Mouse (Mus musculus) neural tube, embryonic 12.5 days (tissue): ENCODE data around the gene Hoxc6. TPM values are rescaled to one million over a fixed set of nuclear protein-coding genes. Genes with fewer than 3 reads are reported as not detected.

ENCODE experiments used
- ATAC-seq: fragments of 200-750 bp; cut with Nextera tagmentation; 2 replicates; pipeline ENCODE4 v1.8.0; 2017; ENCODE audit warnings: low read depth, mild to moderate bottlenecking, moderate TSS enrichment, moderate library complexity; ENCODE audit not compliant: low FRiP score
- H3K27ac ChIP-seq: fragments of 300-500 bp; sonication (generic); 2 replicates; pipeline ENCODE4 v1.5.1; 2016
- H3K27me3 ChIP-seq: fragments of 300-500 bp; sonication (generic); replicated peaks from 2 replicates; pipeline ENCODE4 v1.6.1; 2016; ENCODE audit warnings: mild to moderate bottlenecking
- H3K36me3 ChIP-seq: fragments of 300-500 bp; sonication (generic); 2 replicates; pipeline ENCODE4 v1.6.1; 2016; ENCODE audit warnings: mild to moderate bottlenecking
- H3K4me1 ChIP-seq: fragments of 300-500 bp; sonication (generic); 2 replicates; pipeline ENCODE4 v1.6.1; 2016
- H3K4me2 ChIP-seq: fragments of 300-500 bp; sonication (generic); replicated peaks from 2 replicates; pipeline ENCODE4 v1.6.1; 2016; ENCODE audit warnings: mild to moderate bottlenecking
- H3K4me3 ChIP-seq: fragments of 300-500 bp; sonication (generic); 2 replicates; pipeline ENCODE4 v1.5.1; 2016
- H3K9ac ChIP-seq: fragments of 300-500 bp; sonication (generic); 2 replicates; pipeline ENCODE4 v1.6.1; 2016; ENCODE audit warnings: mild to moderate bottlenecking
- H3K9me3 ChIP-seq: fragments of 300-500 bp; sonication (generic); 2 replicates; pipeline ENCODE4 v1.6.1; 2016; ENCODE audit warnings: mild to moderate bottlenecking
- WGBS: fragments of 180-500 bp; shearing (Covaris S2); methylation state at CpG from one replicate; pipeline ENCODE4 v1.1.7; 2016; 5-methylcytosine and 5-hydroxymethylcytosine counted together
- polyA plus RNA-seq: library from polyadenylated mRNA; unstranded; fragments of >200 nt; fragmentation: Nextera tagmentation; extraction: Ambion mirVana; gene quantifications from 2 replicates; pipeline ENCODE4 v1.2.1, GENCODE M21; 2016

Hoxc6 gene
- polyA plus RNA-seq, 1 experiment from 2014 or later = 77.1 TPM

GRCm38 (mm10) chr15:102981379-102982288 is 16.4 kb upstream of the Hoxc6 start:
- Histone ChIP-seq H3K4me1 (peaks cover 25% of the 10 kb centered on the region), H3K27ac (peak overlapping the region; percentile 95), H3K9me3 (no peaks in the 10 kb centered on the region), H3K36me3 (peaks cover 4% of the 10 kb centered on the region; the same call in 1 of the 2 replicates), H3K4me2 (peak overlapping the region; percentile 86), H3K27me3 (peaks cover 42% of the 10 kb centered on the region), H3K9ac (peak overlapping the region; percentile 100), H3K4me3 (peak overlapping the region; percentile 92)
- ATAC-seq = 0 out of 2 replicates have a peak, but pooled peaks have one; percentile 11
- WGBS = under 1% methylated on average over 88 of the region's 88 CpGs

GRCm38 (mm10) chr15:102983716-102984115 is 14.3 kb upstream of the Hoxc6 start:
- ATAC-seq = no peak
- peak overlapping the region; percentile 92 for H3K4me3 ChIP-seq
- H3K36me3 ChIP-seq = peaks cover 4% of the 10 kb centered on the region; the same call in 1 of the 2 replicates
- H3K4me2 ChIP-seq = peak overlapping the region; percentile 86
- peaks cover 35% of the 10 kb centered on the region for H3K27me3 ChIP-seq
- peak overlapping the region; percentile 100 for H3K9ac ChIP-seq
- H3K27ac ChIP-seq = peak overlapping the region; percentile 72
- WGBS = 3% methylated on average over 12 of the region's 12 CpGs
- no peaks in the 10 kb centered on the region for H3K9me3 ChIP-seq
- peaks cover 35% of the 10 kb centered on the region for H3K4me1 ChIP-seq

GRCm38 (mm10) chr15:102984521-102984920 is 13.5 kb upstream of the Hoxc6 start:
- Histone ChIP-seq H3K4me1 (peaks cover 43% of the 10 kb centered on the region), H3K4me3 (peak overlapping the region; percentile 92), H3K4me2 (peak overlapping the region; percentile 86), H3K9me3 (no peaks in the 10 kb centered on the region), H3K27me3 (peaks cover 35% of the 10 kb centered on the region), H3K27ac (peak overlapping the region; percentile 68; the same call in 1 of the 2 replicates), H3K9ac (peak overlapping the region; percentile 100), H3K36me3 (peaks cover 4% of the 10 kb centered on the region; the same call in 1 of the 2 replicates)
- 2% methylated on average over 10 of the region's 10 CpGs for WGBS
- ATAC-seq = no peak

GRCm38 (mm10) chr15:102984925-102985324 is 13.1 kb upstream of the Hoxc6 start:
- peaks cover 4% of the 10 kb centered on the region; the same call in 1 of the 2 replicates for H3K36me3 ChIP-seq
- H3K4me3 ChIP-seq = peak overlapping the region; percentile 92
- H3K27ac ChIP-seq = peak overlapping the region; percentile 68
- peaks cover 34% of the 10 kb centered on the region for H3K27me3 ChIP-seq
- no peaks in the 10 kb centered on the region for H3K9me3 ChIP-seq
- H3K4me2 ChIP-seq = peak overlapping the region; percentile 86
- H3K9ac ChIP-seq = peak overlapping the region; percentile 100
- ATAC-seq = no peak
- peaks cover 47% of the 10 kb centered on the region for H3K4me1 ChIP-seq
- 4% methylated on average over 3 of the region's 3 CpGs for WGBS

GRCm38 (mm10) chr15:102987124-102987833 is 10.8 kb upstream of the Hoxc6 start:
- H3K4me3 ChIP-seq = peak overlapping the region; percentile 22; the same call in 1 of the 2 replicates
- H3K27me3 ChIP-seq = peaks cover 32% of the 10 kb centered on the region
- H3K4me2 ChIP-seq = peak overlapping the region; percentile 86
- ATAC-seq = 0 out of 2 replicates have a peak, but pooled peaks have one; percentile 3
- peak overlapping the region; percentile 100 for H3K9ac ChIP-seq
- H3K9me3 ChIP-seq = no peaks in the 10 kb centered on the region
- peaks cover 69% of the 10 kb centered on the region for H3K4me1 ChIP-seq
- H3K27ac ChIP-seq = peak overlapping the region; percentile 66; the same call in 1 of the 2 replicates
- 4% methylated on average over 21 of the region's 21 CpGs for WGBS
- peaks cover 4% of the 10 kb centered on the region; the same call in 1 of the 2 replicates for H3K36me3 ChIP-seq

GRCm38 (mm10) chr15:102988078-102988477 is 10.0 kb upstream of the Hoxc6 start:
- peak overlapping the region; percentile 86 for H3K4me2 ChIP-seq

GRCm38 (mm10) chr15:102990461-102991397 is 7.3 kb upstream of the Hoxc6 start, which contains the start of gene Hoxc8:
TSS of gene Hoxc8 (plus strand) at chr15:102990607.
- ATAC-seq = peak; percentile 56
- Histone ChIP-seq H3K27me3 (peaks cover 32% of the 10 kb centered on the region), H3K36me3 (no peaks in the 10 kb centered on the region), H3K9me3 (no peaks in the 10 kb centered on the region), H3K4me2 (peak within 1 kb of the TSS; percentile 86), H3K4me1 (peaks cover 83% of the 10 kb centered on the region), H3K9ac (peak within 1 kb of the TSS; percentile 91), H3K4me3 (peak within 1 kb of the TSS; percentile 62), H3K27ac (peak within 1 kb of the TSS; percentile 96)
- 1% methylated on average over 69 of the region's 69 CpGs for whole genome bisulfite sequencing

More at GRCm38 (mm10) chr15:102988078-102988477, 10.0 kb upstream of the Hoxc6 start:
- ATAC-seq = no peak
- H3K9me3 ChIP-seq = no peaks in the 10 kb centered on the region
- peaks cover 77% of the 10 kb centered on the region for H3K4me1 ChIP-seq
- H3K27me3 ChIP-seq = peaks cover 35% of the 10 kb centered on the region
- WGBS = 19% methylated on average over 5 of the region's 5 CpGs
- peak overlapping the region; percentile 100 for H3K9ac ChIP-seq
- peaks cover 4% of the 10 kb centered on the region; the same call in 1 of the 2 replicates for H3K36me3 ChIP-seq
- 0 out of 2 replicates have a peak overlapping the region, but pooled peaks have one; percentile 16 for H3K27ac ChIP-seq
- H3K4me3 ChIP-seq = no peak overlapping the region

- H3K4me2 ChIP-seq = peak overlapping the region; percentile 86
- 2% methylated on average over 7 of the region's 7 CpGs for WGBS
- H3K4me3 ChIP-seq = peak overlapping the region; percentile 62
- peak overlapping the region; percentile 96 for H3K27ac ChIP-seq
- no peaks in the 10 kb centered on the region for H3K36me3 ChIP-seq
- H3K4me1 ChIP-seq = peaks cover 74% of the 10 kb centered on the region
- peak overlapping the region; percentile 91 for H3K9ac ChIP-seq
- no peaks in the 10 kb centered on the region for H3K9me3 ChIP-seq
- no peak for ATAC-seq
- peaks cover 27% of the 10 kb centered on the region for H3K27me3 ChIP-seq
Measured at GRCm38 (mm10) chr15:102991782-102992181, 6.3 kb upstream of the Hoxc6 start.

GRCm38 (mm10) chr15:102992206-102992605 is 5.9 kb upstream of the Hoxc6 start:
- Histone ChIP-seq H3K27me3 (peaks cover 22% of the 10 kb centered on the region), H3K4me3 (peak overlapping the region; percentile 62), H3K27ac (peak overlapping the region; percentile 96), H3K4me1 (peaks cover 70% of the 10 kb centered on the region), H3K4me2 (peak overlapping the region; percentile 86), H3K36me3 (no peaks in the 10 kb centered on the region), H3K9ac (peak overlapping the region; percentile 91), H3K9me3 (no peaks in the 10 kb centered on the region)
- no peak for ATAC-seq
- WGBS = 4% methylated on average over 11 of the region's 11 CpGs

- no peaks in the 10 kb centered on the region for H3K36me3 ChIP-seq
- WGBS = 7% methylated on average over 3 of the region's 3 CpGs
- H3K9me3 ChIP-seq = no peaks in the 10 kb centered on the region
- H3K27me3 ChIP-seq = peaks cover 22% of the 10 kb centered on the region
- peak overlapping the region; percentile 86 for H3K4me2 ChIP-seq
- peak overlapping the region; percentile 91 for H3K9ac ChIP-seq
- H3K27ac ChIP-seq = peak overlapping the region; percentile 96
- peaks cover 68% of the 10 kb centered on the region for H3K4me1 ChIP-seq
- ATAC-seq = no peak
- peak overlapping the region; percentile 62 for H3K4me3 ChIP-seq
Measured at GRCm38 (mm10) chr15:102992863-102993262, 5.2 kb upstream of the Hoxc6 start.

- peak overlapping the region; percentile 29 for H3K27ac ChIP-seq
- WGBS = 3% methylated on average over 9 of the region's 9 CpGs
Measured at GRCm38 (mm10) chr15:102996548-102996947, 1.5 kb upstream of the Hoxc6 start.

More at GRCm38 (mm10) chr15:102996548-102996947, 1.5 kb upstream of the Hoxc6 start:
- Histone ChIP-seq H3K4me3 (peak overlapping the region; percentile 76), H3K27me3 (peaks cover 18% of the 10 kb centered on the region), H3K9ac (peak overlapping the region; percentile 96), H3K36me3 (no peaks in the 10 kb centered on the region), H3K9me3 (no peaks in the 10 kb centered on the region), H3K4me1 (peaks cover 49% of the 10 kb centered on the region), H3K4me2 (peak overlapping the region; percentile 86)
- no peak for ATAC-seq
